Mouse (Mus musculus) CH12F3 (cell line): ENCODE measurements around the gene Snorc.
"Not testable (repeated sequence)": the region's sequence is repeated elsewhere in the genome, so short reads cannot be mapped to it uniquely, and the experiment has no call there.

Experiments used
- in situ Hi-C: fragments of 300-500 bp; cut with MboI; formaldehyde crosslinking; loops from 2 replicates; pipeline ENCODE4 v1.14.3; 2020; ENCODE audit warnings: low sequenced_read_pairs

Snorc gene

DNA sequence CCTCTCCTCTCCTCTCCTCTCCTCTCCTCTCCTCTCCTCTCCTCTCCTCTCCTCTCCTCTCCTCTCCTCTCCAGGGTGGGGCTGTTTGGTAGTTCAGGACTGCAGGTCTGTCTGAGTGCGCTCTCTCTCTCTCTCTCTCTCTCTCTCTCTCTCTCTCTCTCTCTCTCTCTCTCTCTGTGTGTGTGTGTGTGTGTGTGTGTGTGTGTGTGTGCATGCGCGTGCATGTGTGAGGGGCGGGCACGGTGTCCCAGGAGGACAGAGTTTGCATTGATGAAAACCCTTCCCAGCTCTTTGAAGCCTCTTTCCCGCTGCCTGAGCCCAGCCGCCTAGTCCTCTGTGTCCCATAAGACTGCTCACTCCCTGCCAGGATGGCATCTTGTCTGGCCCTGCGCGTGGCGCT, at the start of gene Snorc:
Snorc (plus strand) TSS at position 301 of the 400 bp plus-strand sequence.
- in situ Hi-C loops, result not testable (repeated sequence)

DNA sequence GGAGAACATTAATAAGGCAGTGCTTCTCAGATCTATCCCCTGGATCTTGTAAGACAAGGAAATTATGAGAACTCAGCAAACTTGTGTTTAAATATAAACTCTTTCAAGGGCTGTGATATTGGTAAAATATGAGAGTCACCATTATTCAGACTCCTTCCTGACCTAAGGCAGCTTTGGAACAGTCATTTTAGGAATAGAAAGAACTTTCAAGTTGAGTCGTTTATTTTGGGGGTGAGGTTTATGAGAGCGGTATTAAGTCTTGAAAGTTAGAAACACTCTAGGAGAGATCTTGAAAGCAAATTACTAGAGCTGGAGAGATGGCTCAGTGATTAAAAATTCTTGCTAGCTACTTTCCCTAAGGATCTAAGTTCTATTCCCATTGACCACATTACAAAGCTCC, 34.9 kb upstream of the Snorc start:
- in situ Hi-C loops, result no loop called here

DNA sequence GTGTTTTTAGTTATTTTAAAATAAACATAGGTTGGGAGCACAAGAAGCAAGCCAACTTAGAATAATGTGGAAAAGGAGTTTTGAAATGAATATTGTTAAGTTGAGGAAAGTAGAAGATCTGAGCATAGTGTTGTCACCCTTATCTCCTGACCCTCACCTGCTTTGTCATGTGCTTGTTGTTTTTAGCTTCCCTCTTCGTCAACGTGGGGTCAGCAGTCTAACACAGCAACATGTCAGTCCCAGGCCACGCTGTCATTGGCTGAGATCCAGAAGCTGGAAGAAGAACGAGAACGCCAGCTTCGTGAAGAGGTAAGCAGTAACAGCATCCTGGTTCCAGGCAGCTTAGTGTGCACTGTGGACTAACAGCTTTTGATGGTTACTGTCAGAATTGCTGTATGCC, 33.5 kb upstream of the Snorc start:
- in situ Hi-C loops, result no loop called here

DNA sequence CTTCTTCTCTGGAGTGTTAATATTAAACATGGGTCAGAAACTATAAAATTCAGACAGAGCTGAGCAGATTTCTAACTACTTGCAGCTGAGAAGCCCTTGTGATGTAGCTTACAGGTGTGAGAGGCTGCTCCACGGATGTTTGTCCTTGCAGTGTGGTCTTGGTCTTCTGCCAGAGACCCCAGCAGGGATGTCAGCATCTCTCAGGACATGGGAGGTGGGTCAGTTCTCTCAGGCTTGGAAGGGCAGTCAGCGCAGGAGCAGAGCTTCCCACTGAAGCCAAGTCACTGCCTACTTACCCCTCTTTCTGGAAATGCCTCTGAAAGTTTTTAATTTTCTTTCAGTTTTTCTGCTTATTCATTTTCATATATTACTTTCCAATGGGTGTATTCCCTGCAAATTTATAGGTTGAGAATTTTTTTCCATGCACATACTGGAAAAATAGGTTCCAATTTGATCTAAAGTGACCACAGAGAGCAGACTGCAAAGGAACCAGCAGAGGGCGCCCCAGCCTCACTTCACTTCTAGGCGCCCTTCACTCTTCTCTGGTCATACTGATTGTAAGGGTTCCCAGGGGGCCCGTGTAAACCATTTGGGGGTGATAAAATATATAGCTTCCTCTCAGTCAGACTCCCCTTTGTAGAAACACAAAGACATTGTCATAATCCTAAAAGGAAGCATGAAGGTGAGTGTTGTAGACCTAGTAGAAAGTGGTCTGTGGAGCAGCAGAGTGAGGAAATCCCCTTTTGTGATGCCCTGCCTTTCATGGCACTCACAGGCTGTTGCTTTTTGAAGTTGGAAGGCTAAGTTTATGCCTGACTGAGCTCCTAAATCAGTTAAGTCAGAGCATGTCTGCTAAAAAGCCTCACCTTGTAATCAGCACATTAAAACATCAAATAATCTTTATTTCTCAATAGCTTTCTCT, 22.6 kb upstream of the Snorc start:
- in situ Hi-C loops, result no loop called here

DNA sequence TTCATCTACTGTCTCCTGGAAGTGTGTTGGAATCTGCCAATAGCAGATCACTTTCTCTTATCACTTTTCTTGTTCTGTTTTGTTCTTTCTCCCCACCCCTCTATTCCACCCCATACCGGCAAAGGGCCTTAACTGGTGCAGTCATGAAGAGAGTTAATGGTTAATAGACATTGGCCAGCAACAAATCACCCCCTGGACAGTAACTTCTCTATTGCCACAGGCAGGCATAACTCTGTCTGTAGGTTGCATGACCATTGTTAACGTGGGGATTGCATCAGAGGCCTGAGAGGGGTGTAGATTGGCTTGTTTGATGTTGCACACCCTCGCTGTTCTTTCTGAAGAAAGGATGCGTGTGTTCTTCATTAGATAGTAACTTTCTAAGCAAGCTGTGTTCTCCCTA, 20.6 kb upstream of the Snorc start:
- in situ Hi-C loops, result no loop called here

DNA sequence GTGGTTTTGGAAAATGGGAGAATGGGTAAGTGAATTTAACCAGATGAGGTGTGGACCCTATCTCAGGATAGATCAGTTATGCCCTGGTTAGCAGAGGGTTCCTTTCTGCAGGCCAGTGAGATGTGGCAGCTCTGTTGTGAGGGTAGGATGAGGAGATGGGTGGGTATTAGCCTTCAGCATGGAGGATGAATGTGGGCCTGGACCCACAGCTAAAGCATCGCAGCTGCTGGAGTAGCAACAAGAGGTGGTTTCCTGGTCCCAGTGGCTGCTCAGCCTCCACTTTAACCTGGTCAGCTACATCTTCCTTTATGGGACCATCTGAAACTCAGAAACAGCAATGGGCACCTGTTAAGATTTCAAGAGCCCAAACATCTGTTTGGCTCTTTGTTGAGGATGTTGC, 13.6 kb upstream of the Snorc start:
- in situ Hi-C loops, result no loop called here

DNA sequence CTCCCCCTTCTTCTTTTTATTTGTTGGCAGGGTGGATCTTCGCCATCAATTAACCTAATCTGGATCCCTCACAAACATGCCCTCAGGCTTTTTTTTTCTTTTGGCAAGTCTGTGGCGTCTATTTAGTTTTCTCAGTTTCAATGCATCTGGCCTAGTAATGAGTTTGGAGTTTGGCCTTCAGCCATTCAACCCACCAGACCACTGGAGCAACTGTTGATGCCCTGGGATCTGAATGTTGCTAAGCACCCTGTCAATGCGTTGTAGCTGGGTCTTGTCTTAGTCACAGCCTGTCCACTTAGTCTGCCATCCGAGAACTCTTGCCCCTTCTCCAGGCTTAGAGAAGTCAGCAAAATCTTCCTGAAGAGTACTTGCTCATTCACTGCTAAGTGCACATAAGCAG, 12.0 kb upstream of the Snorc start:
- in situ Hi-C loops, result no loop called here

DNA sequence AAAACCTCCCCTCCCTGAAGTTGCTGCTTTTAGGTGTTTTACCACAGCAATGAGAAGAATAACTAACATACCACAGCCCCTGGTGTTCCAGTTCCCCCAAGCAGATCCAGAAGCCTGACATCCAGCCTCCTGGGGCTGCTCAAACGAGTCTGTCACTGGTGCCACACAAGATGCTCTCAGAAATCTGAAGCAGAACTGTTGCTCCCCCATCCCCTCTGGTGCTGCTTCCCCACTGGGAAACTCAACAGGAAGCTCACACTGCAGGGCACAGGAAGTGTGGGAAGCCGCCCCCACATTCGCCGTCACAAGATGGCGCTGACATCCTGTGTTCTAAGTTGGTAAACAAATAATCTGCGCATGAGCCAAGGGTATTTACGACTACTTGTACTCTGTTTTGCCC, 10.2 kb upstream of the Snorc start:
- in situ Hi-C loops, result not testable (repeated sequence)

DNA sequence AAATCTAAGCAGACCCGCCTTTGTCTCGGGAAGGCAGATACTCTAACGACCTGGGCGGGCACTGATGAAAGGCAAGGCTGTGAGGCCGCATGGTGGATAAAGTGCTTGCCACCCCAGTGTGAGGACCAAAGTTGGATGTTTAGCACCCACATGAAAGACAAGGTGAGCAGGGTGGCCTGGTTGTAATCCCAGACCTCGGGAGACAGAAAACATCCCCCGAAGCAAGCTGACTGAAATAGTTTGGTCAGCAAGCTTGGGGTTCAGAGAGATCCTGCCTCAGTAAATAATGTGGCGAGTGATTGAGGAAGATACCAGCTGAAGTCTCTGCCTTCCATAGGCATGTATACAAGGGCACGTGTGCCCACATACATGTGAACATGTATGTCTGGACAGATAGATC, 2.6 kb upstream of the Snorc start:
- in situ Hi-C loops, result no loop called here

DNA sequence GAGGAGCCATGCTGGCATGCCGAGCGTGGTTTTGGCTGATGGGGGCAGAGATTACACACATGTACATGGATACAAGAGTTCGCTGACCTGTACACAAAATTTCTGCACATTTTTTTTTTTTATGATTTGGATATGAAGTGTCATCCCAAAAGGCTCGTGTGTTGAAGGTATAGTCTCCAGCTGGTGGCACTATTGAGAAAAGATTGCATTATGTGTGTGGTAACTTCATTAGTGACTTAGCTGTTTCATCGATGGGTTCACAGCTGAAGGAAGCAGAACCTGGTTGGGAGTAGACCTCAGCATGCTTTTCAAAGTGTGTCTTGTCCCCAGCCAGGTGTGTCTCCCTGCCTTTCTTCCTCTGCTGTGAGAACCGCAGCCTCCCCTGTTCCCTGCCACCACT, 1.8 kb upstream of the Snorc start:
- in situ Hi-C loops, result no loop called here

DNA sequence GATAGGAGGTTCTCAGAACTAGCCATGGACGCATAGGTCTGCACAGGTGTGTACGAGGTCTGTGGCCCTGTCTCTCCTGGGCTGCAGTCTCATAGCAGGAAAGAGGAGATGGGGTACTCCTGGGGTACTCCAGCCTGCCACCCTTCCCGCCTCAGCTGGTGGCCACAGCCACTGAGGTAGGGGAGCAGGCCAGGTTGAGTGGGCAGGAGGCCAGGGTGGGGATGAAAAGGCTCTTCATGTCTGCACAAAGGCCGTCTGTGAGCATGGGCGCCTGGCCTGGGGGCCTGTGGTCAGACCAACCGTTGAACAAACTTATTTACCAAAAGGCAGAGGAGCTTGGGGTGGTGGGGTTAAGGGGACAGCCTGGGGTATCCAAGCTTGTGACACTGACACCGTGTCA, 1.8 kb downstream of the Snorc start:
- in situ Hi-C loops, result no loop called here

DNA sequence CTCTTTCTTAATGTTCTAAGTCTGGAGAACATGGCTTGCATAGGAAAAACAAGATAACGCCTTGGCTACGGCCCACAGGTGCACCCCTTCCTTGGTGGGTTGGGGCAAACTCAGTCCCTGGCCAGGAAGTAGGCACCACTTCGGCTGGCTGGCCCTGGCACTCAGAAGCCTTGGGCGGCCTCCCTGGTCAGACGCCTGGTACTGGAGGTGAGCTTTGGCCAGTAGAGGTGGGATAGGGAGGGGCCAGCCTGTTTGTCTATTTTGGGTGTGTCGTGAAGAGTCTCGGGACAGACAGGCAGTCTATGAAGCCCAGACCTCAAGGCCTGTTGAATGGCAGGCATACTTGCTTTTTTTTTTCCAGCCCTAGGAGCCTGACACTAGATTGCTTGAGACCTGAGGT, 2.5 kb downstream of the Snorc start:
- in situ Hi-C loops, result no loop called here

DNA sequence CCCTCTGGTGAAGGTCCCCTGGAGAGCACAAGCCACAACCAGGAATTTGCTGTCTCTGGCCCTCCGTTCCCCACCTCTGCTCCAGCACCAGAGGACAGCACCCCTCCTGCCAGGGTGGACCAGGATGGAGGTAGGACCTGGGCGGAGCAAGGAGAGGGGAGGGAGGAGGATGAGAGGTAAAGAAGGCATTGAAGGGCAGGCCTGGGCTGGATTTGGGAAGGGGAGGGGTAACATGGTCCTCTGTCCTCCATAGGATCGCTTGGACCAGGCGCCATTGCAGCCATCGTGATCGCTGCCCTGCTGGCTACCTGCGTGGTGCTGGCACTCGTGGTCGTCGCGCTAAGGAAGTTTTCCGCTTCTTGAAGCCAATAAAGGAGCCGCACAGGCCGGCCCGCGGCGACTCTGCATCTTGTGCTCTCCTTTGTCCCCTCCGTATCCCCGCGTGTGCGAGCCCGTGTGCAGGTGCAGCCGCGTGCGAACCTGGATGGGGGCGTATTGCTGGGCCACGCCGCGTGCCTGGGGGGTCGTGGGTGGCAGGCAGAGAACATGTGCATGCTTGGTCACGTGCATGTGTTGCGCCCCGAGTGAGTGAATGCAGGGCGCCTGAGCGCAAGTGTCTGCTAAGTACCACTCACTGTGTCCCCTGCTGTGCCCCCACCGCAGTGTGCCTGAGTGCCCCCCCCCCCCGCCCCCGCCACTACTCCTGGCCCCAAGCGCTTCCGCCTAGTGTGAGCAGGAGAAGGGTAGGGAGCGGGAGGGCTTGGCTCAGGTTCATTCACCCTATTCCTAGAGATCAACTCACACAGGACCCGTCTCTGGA, 5.2 kb downstream of the Snorc start:
- in situ Hi-C loops, result no loop called here

DNA sequence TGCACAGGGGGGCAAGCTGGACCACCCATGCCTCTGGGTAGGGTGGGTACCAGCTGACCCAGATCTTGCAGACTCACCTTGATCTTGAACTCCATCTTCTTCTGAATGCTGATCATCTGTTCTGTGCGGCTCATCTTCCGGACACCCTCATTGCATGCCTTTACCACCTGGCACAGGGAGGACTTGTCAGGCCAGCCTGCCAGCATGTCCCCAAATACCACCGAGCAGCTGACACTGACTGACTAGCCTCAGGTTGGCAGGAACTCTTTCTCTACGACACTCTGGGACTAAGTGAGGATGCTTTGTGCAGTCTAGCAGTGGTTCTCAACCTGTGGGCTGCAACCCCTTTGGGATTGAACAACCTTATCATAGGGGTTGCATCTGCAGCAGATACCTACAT, 12.5 kb downstream of the Snorc start:
- in situ Hi-C loops, result no loop called here

DNA sequence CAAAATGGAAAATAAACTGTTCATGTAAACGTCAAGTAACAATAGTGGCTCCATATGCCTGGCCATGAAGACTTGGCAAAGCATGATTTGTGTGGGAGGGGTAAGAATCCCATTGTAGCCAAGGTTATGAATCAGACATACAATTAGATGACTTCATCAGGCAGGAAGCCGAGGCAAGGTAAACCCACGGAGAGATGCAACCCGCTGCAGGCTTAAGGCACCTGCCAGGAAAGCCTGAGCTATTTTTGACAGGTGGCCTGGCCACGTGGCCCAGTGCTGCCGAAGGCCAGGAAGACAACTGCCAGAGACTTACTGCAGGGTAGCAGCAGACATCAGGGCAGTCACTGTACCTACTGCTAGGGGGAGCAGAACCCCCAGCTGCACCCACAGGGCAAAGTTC, 16.3 kb downstream of the Snorc start:
- in situ Hi-C loops, result no loop called here

DNA sequence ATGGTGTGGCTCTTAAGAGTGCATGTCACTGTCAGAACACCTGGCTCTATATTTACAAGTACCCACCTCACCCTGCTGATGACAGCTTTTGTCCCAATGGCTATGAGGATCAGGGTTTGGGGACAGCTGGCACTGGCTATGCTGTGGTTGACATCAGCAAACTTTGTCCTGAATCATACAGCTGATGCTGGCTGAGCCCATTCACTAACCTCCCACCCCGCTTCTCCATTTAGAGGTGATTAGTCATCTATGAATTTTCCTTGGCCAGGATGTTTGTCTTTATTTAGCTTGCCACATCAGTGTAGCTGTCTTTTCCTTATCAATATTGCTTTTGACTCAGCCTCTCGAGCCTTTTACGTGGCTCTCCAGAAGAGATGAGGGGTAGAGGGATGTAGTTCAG, 22.2 kb downstream of the Snorc start:
- in situ Hi-C loops, result no loop called here

DNA sequence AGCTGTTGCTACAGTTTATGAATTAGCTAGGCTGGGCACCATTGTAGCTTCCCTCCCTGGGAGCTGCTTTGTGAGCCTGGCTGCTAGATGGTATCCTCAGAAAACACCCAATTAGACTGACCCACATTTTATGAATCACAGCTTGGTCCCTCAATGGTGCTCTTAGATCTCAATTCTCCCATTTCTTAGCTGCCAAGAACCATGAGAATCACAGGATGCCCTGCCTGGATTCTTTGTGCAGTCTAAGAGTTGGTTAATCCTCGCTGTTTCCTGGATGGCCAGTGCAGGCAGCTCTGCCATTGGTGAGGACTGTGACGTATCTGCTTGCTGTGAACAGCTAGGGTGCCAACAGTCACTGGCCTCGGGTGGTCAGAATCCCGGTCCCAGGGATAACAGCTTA, 23.5 kb downstream of the Snorc start:
- in situ Hi-C loops, result no loop called here

DNA sequence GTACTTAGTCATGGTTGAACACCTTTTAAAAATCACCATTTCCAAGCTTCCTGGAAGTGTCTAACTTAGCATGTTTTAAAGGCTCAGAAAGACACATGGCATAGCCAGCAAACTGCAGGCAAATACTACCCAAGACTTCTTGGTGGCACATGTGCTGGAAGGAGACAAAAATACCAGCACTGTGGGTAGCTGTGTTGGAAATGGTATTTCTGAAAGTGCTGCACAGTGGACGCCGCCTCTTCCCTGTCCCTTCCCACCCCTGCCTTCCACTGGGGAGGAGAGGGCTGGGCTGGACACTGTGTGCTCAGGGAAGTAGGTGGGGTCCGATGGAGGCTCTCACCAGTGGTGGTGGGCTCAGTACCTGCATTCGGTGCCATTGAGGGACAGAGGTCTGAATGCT, 35.5 kb downstream of the Snorc start:
- in situ Hi-C loops, result no loop called here

DNA sequence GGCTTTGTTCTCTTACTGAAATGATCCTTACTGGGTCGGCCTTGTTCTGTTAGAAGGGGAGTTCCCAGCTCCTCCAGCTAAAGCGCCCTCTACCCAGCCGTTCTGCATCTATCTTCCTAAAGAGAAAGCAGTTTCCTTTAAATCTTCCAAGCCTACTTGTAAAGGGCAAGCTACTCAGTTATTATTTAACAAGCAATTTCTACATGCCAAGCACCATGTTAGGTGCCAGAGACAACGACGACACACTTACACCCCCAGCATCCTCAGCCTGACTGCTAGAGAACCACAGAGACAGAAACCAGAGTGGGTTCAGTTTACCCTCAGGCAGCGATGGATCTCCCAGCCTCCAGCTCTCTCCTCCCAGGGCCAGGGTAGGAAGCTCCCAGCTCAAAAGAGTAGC, 37.8 kb downstream of the Snorc start:
- in situ Hi-C loops, result no loop called here

DNA sequence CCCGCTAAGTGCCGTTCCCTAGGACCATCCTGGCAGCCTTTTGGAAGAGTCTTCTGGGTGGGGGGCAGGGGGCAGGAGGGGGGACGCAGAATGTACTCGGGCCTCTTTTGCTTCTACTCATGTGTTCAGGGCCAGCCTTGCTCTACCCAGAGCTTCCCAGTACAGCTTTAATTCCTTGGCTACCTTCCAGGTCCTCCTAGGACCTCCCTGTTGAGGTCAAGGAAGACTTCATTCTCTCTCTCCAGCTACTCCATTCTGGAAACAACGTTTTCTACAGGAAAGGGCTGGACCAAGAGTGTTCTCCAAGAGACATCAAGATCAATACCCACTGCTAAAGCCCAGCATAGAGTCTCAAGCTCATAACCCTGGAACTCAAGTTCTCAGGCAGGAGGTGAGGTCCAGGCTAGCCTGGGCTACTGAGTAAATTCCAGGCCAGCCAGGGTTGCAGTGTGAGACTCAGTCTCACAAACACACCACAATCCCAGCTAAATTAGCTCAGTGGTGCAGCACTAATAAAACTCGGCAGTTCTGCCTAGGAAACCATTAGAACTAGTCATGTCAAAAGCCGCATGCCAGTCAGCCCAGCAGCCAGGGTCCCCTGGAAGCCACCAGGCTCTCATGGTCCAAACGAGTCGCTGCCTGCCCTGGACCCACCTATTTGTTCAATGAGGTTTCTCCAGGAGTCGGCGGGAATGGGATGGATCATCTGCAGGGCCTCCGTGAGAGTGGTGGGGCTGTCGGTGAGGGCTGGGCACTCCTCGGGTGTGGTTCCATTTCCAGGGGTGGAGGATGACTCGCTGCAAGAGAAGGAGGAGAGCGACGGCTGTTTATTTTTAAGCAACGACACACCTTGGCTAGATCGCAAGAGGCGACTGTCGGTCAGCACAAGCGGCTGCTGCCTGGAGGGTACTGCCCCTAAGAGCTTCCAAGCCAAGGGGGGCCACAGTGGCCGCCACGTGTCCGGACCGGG, 38.8 kb downstream of the Snorc start:
- in situ Hi-C loops, result no loop called here

DNA sequence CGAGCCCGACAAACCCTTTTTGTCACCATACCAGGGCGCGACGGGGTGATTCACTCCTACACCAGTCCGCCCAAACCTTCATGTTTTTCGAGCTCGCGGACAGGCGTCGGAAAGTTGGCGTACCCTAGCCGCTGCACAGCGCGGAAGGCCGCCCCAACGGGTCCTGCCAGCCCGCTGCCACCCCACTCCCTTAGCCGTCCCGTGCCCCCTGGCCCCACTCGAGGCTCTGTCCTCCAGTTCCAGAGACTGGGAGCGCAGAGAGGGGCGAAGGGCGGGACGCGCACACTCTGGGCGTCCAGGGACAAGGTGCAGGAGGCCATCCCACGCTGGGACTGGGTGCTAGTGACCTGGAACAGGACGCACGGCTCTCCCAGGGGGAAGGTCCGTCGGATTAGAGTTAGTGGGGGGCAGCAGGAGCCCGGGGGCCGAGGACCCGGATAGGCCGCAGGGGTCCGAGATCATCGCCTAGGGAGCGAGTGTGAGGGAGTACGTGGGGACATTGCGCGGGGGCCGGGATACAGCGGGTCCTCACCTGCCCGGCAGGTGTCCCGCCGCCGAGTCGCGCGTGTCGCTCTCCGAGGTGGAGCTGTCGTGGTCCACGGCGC, 39.6 kb downstream of the Snorc start, which contains the start of gene Neu2:
Neu2 (plus strand) TSS at position 329 of the 605 bp plus-strand sequence.
- in situ Hi-C loops, result no loop called here
